Mouse (Mus musculus) mouse embryonic stem cell (cell line): Measurements from ENCODE around the gene Adamtsl4.
"Not testable (repeated sequence)": the region's sequence is repeated elsewhere in the genome, so short reads cannot be mapped to it uniquely, and the experiment has no call there.

Experiments used
- in situ Hi-C, 2 experiments: fragments of 300-500 bp; cut with MboI; formaldehyde crosslinking; loops; 1 replicate in 1 of 2; 3 replicates in 1 of 2; pipeline ENCODE4 v1.14.3; 2019 to 2020; ENCODE audit warnings: low sequenced_read_pairs in 2 of 2, low pct_unique_long_range_greater_than_20kb in 1 of 2, mixed read lengths in 1 of 2; ENCODE audit not compliant: unreplicated experiment in 1 of 2

Adamtsl4 gene

GRCm38 (mm10) chr3:95703276-95703675, 15.6 kb upstream of the Adamtsl4 start:
- in situ Hi-C loops: loop anchor here in 1 of 2 experiments (25.0 kb wide), 1 partner anchor 191 kb away; no protein-coding TSS in a partner anchor

GRCm38 (mm10) chr3:95701877-95702540, 14.3 kb upstream of the Adamtsl4 start:
- in situ Hi-C loops: loop anchor here in 1 of 2 experiments (25.0 kb wide), 1 partner anchor 190 kb away; no protein-coding TSS in a partner anchor

DNA sequence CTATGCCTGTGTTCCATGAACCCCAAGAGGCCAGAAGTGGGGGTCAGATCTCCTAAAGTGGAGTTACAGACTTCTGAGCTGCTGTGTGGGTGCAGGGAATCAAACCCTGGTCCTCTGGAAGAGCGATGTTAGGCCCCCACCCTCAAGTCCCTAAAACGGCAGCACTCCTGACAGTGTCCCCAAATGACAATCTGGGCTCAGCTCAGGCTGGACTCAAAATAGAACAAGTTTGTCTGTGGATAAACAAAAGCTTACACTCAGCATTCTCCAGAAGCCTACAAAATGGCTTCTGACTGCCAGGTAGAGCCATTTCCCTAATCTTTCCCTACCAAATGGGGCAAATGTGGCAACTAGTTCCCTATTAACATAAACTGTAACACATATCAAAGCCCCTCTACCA, 13.4 kb upstream of the Adamtsl4 start:
- in situ Hi-C loops: loop anchor here in 1 of 2 experiments (25.0 kb wide), 1 partner anchor 189 kb away; no protein-coding TSS in a partner anchor

DNA sequence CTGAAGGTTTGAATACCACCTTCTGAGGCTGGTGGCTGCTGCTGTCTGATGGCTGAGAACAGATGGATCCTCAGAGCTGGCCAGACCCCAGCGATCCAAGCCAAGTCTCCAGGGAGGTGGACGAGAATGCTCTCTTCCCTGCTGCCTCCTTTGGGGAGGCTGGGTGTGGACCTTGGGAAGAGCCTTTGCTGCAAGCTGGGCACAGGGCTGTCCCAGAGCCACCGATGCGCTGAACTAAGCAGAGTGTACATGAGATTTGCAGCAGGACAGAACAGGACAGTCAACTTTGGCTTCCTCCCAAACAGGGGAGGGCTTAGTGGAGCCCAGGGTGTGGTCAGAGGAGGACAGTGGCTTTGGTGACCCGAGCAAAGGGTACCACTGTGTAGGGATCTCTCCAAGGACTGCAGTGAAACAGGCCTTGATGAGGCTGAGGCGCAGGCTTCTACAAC, 12.5 kb upstream of the Adamtsl4 start:
- in situ Hi-C loops: loop anchor here in 1 of 2 experiments (25.0 kb wide), 1 partner anchor 188 kb away; no protein-coding TSS in a partner anchor

- in situ Hi-C loops: no loop called here
Measured at GRCm38 (mm10) chr3:95698286-95698685, 10.6 kb upstream of the Adamtsl4 start.

GRCm38 (mm10) chr3:95696360-95696759, 8.6 kb upstream of the Adamtsl4 start:
- in situ Hi-C loops: no loop called here

DNA sequence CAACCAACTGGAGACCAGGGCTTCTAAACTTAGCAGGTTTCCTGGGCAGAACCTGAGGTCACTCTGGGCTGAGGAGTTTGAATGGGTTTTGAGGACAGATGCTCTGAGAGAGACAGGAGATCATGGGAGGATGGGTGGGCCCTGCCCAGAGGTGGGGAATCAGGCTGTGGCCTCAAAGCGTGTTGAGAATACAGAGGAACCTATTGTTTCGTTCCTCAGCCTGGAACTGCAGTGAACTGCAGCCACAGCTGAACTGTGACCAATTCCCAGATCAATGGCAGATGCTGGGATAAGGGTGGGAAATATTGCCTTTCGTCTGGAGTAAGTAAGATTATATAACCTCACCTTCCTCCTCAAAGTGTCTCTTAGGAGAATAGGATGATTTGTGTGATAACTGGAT, 8.1 kb upstream of the Adamtsl4 start:
- in situ Hi-C loops: no loop called here

GRCm38 (mm10) chr3:95694808-95695703, 7.3 kb upstream of the Adamtsl4 start:
- in situ Hi-C loops: no loop called here

DNA sequence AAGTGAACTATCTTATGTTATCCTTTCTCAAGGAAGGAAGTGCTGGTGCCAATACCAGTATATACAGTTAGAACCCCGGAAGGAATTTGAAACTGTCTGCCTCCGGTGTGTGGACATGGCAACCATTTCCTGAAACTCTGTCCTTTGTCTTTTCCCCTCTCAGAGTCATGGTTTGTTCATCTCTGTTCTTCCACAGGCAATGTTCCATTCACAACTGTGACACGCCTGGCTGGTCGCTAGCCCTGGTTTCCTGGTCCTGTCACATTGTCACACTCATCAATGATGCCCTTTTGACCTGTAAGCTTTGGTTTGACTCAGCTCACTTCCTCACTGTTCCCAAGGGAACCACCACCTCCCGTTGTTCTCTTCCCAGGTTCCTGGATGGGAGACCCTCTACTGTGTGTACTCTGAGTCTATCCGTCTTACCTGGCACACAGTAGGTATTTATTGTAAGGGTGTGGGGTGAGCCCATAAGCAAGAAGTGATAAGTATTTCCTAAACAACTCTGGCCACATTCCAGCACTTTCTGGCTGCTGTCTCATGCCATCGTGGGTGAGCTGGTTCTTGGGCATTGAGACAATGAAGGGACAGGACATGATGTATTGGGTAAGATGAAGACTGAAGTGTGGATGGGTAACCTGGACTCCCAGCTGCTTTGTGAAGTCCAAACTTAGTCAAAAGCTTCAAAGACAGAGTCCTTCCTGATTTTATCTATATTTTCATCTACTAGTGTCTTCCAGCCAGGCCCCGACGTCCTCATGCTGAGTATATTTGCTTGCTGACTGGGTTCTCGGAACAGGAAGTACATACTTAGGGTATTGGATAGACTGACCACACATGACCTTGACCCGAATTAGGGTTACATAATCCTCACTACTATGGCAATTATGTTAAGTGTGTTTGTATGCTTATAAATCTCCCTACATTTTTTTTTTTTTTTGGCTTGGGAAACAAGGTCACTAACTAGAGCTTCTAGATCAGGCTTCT, 6.4 kb upstream of the Adamtsl4 start:
- in situ Hi-C loops: no loop called here

GRCm38 (mm10) chr3:95692677-95693076, 5.0 kb upstream of the Adamtsl4 start:
- in situ Hi-C loops: no loop called here

GRCm38 (mm10) chr3:95690552-95690951, 2.8 kb upstream of the Adamtsl4 start:
- in situ Hi-C loops: not testable (repeated sequence)

GRCm38 (mm10) chr3:95689940-95690339, 2.2 kb upstream of the Adamtsl4 start:
- in situ Hi-C loops: no loop called here

- in situ Hi-C loops: no loop called here
Measured at GRCm38 (mm10) chr3:95689171-95689915, 1.6 kb upstream of the Adamtsl4 start.

DNA sequence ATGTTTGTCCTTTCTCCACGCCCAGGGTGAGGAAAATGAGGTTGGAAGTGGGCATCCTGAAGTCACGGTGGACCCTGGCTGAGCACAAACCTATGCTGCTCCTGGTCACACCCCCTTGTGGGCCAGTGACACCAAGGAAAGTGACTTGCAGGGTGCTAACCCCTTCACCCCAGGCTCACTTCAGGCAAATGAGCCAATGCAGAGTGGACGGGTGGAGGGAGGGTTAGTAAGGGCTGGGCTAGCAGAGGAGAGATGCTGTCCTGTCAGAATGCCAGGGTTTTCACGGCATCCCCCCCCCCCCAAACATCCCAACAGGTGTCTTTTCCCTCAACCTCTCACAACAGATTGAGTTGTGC, 571 bp downstream of the Adamtsl4 start:
- in situ Hi-C loops: no loop called here

- in situ Hi-C loops: no loop called here
Measured at GRCm38 (mm10) chr3:95686492-95687167, 1.1 kb downstream of the Adamtsl4 start.

GRCm38 (mm10) chr3:95685701-95686100, 2.0 kb downstream of the Adamtsl4 start:
- in situ Hi-C loops: no loop called here

- in situ Hi-C loops: no loop called here
Measured at GRCm38 (mm10) chr3:95685301-95685700, 2.4 kb downstream of the Adamtsl4 start.
